Mouse (Mus musculus) lung, postnatal 0 days (tissue): ENCODE results near the gene Npcd. TPM values are rescaled to one million over a fixed set of nuclear protein-coding genes. Genes with fewer than 3 reads are reported as not detected.

Source experiments
- ATAC-seq: fragments of 200-750 bp; cut with Nextera tagmentation; 2 replicates; pipeline ENCODE4 v1.8.0; 2017; ENCODE audit warnings: moderate library complexity
- DNase-seq: peaks from one replicate; pipeline ENCODE4 v3.0.0-alpha.2; 2016; ENCODE audit warnings: low spot score
- H3K27ac ChIP-seq: fragments of 300-500 bp; sonication (generic); 2 replicates; pipeline ENCODE4 v1.5.1; 2014; ENCODE audit warnings: antibody characterized with exemption, mild to moderate bottlenecking, low read length, mixed read lengths
- H3K27me3 ChIP-seq: fragments of 300-500 bp; sonication (generic); replicated peaks from 2 replicates; pipeline ENCODE4 v1.6.1; 2014; ENCODE audit warnings: low read length, mixed read lengths; ENCODE audit not compliant: insufficient read depth
- H3K36me3 ChIP-seq: fragments of 300-500 bp; sonication (generic); 2 replicates; pipeline ENCODE4 v1.6.1; 2014; ENCODE audit warnings: low read length, mixed read lengths; ENCODE audit not compliant: insufficient read depth
- H3K4me1 ChIP-seq: fragments of 300-500 bp; sonication (generic); 2 replicates; pipeline ENCODE4 v1.6.1; 2014; ENCODE audit warnings: antibody characterized with exemption, low read depth, low read length, mixed read lengths; ENCODE audit not compliant: insufficient read depth
- H3K4me2 ChIP-seq: fragments of 300-500 bp; sonication (generic); replicated peaks from 2 replicates; pipeline ENCODE4 v1.6.1; 2014; ENCODE audit warnings: low read depth, mild to moderate bottlenecking, low read length, moderate library complexity, mixed read lengths
- H3K4me3 ChIP-seq: fragments of 300-500 bp; sonication (generic); 2 replicates; pipeline ENCODE4 v1.5.1; 2014; ENCODE audit warnings: low read depth, low read length
- H3K9ac ChIP-seq: fragments of 300-500 bp; sonication (generic); replicated peaks from 2 replicates; pipeline ENCODE4 v1.6.1; 2014; ENCODE audit warnings: low read depth, mild to moderate bottlenecking
- H3K9me3 ChIP-seq: fragments of 300-500 bp; sonication (generic); 2 replicates; pipeline ENCODE4 v1.6.1; 2016; ENCODE audit warnings: low read length, mixed read lengths
- CTCF ChIP-seq: IDR thresholded peaks from 2 replicates; pipeline ENCODE4 v1.5.1; 2016; ENCODE audit warnings: antibody characterized with exemption, mild to moderate bottlenecking
- EP300 ChIP-seq: IDR thresholded peaks from 2 replicates; pipeline ENCODE4 v1.6.1; 2016; ENCODE audit warnings: antibody characterized with exemption, mild to moderate bottlenecking, control low read depth
- WGBS: fragments of 180-500 bp; shearing (Covaris S2); extraction: QIAGEN DNeasy Blood & Tissue Kit; methylation state at CpG from one replicate; pipeline ENCODE4 v1.1.7; 2014; 5-methylcytosine and 5-hydroxymethylcytosine counted together
- polyA plus RNA-seq: library from polyadenylated mRNA; unstranded; fragments of >200 nt; fragmentation: Nextera tagmentation; extraction: Ambion mirVana; gene quantifications from 2 replicates; pipeline ENCODE4 v1.2.1, GENCODE M21; 2015

Gene Npcd
- polyA plus RNA-seq, 1 experiment from 2014 or later: not detected

- TF ChIP-seq CTCF: no peak
- no peak for TF ChIP-seq EP300
- no peak for ATAC-seq
- no peaks in the 10 kb centered on the region for H3K27me3 ChIP-seq
- no peaks in the 10 kb centered on the region; the same call in 1 of the 2 replicates for H3K4me1 ChIP-seq
- H3K36me3 ChIP-seq: no peaks in the 10 kb centered on the region
- no peak overlapping the region for H3K4me2 ChIP-seq
- no peak overlapping the region for H3K4me3 ChIP-seq
- H3K9ac ChIP-seq: no peak overlapping the region
- no peak overlapping the region for H3K27ac ChIP-seq
- H3K9me3 ChIP-seq: no peaks in the 10 kb centered on the region
- no peak for DNase-seq
- 91% methylated on average over 18 of the region's 18 CpGs for WGBS
Measured at GRCm38 (mm10) chr15:79875261-79875995, 41.4 kb upstream of the Npcd start.

DNA sequence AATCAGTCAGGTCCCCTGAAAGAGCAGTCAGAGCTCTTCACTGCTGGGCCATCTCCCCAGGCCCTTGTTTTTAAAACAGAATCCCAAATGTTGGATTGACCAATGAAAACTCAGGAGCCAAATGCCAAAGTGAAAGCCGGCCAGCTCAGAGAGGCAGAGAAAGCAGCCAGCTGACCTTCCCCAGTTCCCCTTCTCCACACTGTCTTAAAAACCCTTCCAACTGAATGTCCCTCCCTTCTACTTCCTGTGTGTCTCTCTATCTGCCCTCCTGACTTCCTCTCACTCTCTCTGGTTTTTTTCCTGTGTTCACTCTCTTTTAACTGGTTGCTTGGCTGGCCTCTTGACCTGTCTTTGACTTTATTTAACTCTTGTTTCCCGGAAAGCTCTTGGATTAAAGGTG, 40.0 kb upstream of the Npcd start:
- 44% methylated on average over 2 of the region's 2 CpGs for WGBS
- H3K4me2 ChIP-seq: no peak overlapping the region
- H3K27me3 ChIP-seq: no peaks in the 10 kb centered on the region
- H3K27ac ChIP-seq: no peak overlapping the region
- no peaks in the 10 kb centered on the region; the same call in 1 of the 2 replicates for H3K4me1 ChIP-seq
- no peak for DNase-seq
- no peak overlapping the region for H3K4me3 ChIP-seq
- no peaks in the 10 kb centered on the region for H3K36me3 ChIP-seq
- no peak overlapping the region for H3K9ac ChIP-seq
- H3K9me3 ChIP-seq: no peaks in the 10 kb centered on the region
- TF ChIP-seq EP300 (no peak), CTCF (no peak)
- no peak for ATAC-seq

DNA sequence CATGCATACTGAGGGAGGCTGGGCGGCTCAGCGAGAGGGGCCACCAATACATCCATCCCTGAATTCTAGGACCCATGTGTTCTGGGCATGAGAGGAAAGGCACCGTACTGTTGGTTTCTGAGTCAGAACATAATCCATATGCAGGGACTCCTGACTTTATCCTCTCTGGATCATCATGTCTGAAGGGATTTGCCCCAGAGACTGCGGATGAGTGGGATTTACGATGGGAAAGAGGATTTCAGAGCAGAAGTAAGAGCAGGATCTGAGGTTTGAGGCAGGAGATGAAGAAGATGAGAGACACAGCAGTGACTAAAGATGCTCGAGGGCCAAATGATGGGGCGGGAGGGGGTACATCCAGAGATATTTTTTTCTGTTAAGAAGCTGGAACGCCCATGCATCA, 39.5 kb upstream of the Npcd start:
- 91% methylated on average over 8 of the region's 8 CpGs for WGBS
- H3K27me3 ChIP-seq: no peaks in the 10 kb centered on the region
- H3K4me1 ChIP-seq: no peaks in the 10 kb centered on the region
- H3K4me2 ChIP-seq: no peak overlapping the region
- DNase-seq (no peak), ATAC-seq (no peak)
- H3K36me3 ChIP-seq: no peaks in the 10 kb centered on the region
- no peaks in the 10 kb centered on the region for H3K9me3 ChIP-seq
- H3K27ac ChIP-seq: no peak overlapping the region
- H3K4me3 ChIP-seq: no peak overlapping the region
- H3K9ac ChIP-seq: no peak overlapping the region
- TF ChIP-seq CTCF: no peak
- no peak for TF ChIP-seq EP300

DNA sequence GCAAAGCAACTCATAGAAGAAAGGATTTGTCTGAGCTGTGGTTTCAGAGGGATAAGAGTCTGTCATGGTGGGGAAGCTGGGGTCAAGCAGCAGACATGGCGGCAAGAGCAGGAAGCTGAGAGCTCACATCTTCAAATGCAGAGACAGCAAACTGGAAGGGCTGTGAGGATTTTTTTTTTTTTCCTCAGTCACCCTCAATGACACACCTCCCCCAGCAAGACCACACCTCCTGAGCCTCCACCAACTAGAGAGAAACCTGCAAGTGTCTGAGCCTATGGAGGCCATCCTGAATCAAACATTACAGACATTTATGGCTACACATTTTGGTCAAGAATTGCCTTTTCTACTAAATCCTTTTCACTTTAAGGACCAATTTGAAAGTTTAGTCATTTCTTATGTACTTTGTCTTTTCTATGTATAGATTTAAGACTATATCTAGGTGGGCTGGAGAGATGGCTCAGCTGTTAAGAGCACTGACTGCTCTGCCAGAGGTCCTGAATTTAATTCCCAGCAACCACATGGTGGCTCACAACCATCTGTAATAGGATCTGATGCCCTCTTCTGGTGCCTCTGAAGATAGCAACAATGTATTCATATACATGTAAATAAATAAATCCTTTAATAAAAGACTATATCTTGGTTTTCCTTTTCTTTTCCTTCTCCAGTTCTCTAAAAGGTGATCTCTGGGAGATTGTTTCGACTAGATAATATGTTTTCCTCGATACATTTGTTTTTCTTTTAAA, 33.4 kb upstream of the Npcd start:
- H3K27me3 ChIP-seq: no peaks in the 10 kb centered on the region
- DNase-seq: no peak
- no peaks in the 10 kb centered on the region for H3K4me1 ChIP-seq
- no peak overlapping the region for H3K9ac ChIP-seq
- no peak overlapping the region for H3K4me2 ChIP-seq
- H3K9me3 ChIP-seq: no peaks in the 10 kb centered on the region
- no peaks in the 10 kb centered on the region for H3K36me3 ChIP-seq
- no peak overlapping the region for H3K4me3 ChIP-seq
- no peak overlapping the region for H3K27ac ChIP-seq
- 75% methylated on average over 3 of the region's 3 CpGs for WGBS
- ATAC-seq: no peak
- peak; percentile 31 for TF ChIP-seq CTCF
- no peak for TF ChIP-seq EP300

DNA sequence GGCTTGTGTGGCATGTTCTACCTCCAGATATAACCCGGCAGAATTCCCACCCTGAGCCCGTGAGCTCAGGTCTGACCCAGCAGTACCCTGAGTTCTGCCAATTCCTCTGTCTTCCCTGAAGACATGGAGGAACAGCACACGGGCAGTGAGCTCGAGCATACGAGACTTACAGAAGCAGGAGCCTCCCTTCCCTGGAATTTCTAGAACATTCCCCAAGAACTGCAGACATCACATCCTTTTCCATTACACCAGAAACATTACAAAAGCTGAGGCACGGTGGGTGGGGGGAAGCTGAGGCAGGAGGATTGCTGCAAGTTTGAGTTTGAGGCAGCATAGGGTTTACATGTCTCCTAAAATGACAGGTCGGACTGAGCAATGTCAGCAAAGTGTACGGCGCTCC, 25.8 kb upstream of the Npcd start:
- Histone ChIP-seq H3K27me3 (no peaks in the 10 kb centered on the region), H3K4me1 (no peaks in the 10 kb centered on the region), H3K9me3 (no peaks in the 10 kb centered on the region), H3K27ac (no peak overlapping the region), H3K4me3 (no peak overlapping the region), H3K36me3 (no peaks in the 10 kb centered on the region), H3K4me2 (no peak overlapping the region), H3K9ac (no peak overlapping the region)
- WGBS: 78% methylated on average over 9 of the region's 9 CpGs
- no peak for DNase-seq
- TF ChIP-seq CTCF: no peak
- no peak for TF ChIP-seq EP300
- ATAC-seq: no peak

DNA sequence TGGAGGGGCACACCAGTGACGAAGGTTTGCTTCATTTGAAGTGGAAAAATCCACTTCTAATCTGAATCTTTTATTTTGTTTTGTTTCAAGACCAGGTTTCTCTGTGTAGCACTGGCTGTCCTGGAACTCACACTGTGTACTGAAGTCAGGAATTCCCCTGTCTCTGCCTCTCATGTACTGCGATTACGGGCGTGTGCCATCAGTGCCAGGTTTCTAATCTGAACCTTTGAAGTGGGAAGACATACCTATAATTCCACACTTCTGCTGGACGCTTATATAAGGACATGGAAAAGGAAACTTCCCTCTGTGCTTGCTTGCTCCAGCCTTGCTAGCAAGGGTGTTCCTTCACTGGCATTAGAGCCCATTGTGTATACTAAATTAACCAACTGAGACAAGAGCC, 24.9 kb upstream of the Npcd start:
- H3K9me3 ChIP-seq: no peaks in the 10 kb centered on the region
- H3K36me3 ChIP-seq: no peaks in the 10 kb centered on the region
- H3K9ac ChIP-seq: no peak overlapping the region
- H3K4me2 ChIP-seq: no peak overlapping the region
- no peak overlapping the region for H3K27ac ChIP-seq
- H3K27me3 ChIP-seq: no peaks in the 10 kb centered on the region
- H3K4me1 ChIP-seq: no peaks in the 10 kb centered on the region
- WGBS: 58% methylated on average over 5 of the region's 5 CpGs
- ATAC-seq: no peak
- H3K4me3 ChIP-seq: no peak overlapping the region
- TF ChIP-seq CTCF (no peak), EP300 (no peak)
- no peak for DNase-seq
